Mouse (Mus musculus) midbrain, embryonic 16.5 days (tissue): Measurements from ENCODE around the gene Gsto1. TPM values are rescaled to one million over a fixed set of nuclear protein-coding genes. Genes with fewer than 3 reads are reported as not detected.

Experiments
- ATAC-seq: fragments of 200-750 bp; cut with Nextera tagmentation; 2 replicates; pipeline ENCODE4 v1.8.0; 2017; ENCODE audit warnings: moderate TSS enrichment
- H3K27ac ChIP-seq: fragments of 300-500 bp; sonication (generic); 2 replicates; pipeline ENCODE4 v1.5.1; 2014; ENCODE audit warnings: mild to moderate bottlenecking, low read length, mixed read lengths
- H3K27me3 ChIP-seq: fragments of 300-500 bp; sonication (generic); 2 replicates; pipeline ENCODE4 v1.6.1; 2014; ENCODE audit warnings: low read depth, low read length, mixed read lengths; ENCODE audit not compliant: control insufficient read depth, insufficient read depth
- H3K36me3 ChIP-seq: fragments of 300-500 bp; sonication (generic); 2 replicates; pipeline ENCODE4 v1.6.1; 2014; ENCODE audit warnings: mild to moderate bottlenecking, low read length, moderate library complexity, mixed read lengths; ENCODE audit not compliant: control insufficient read depth, insufficient read depth
- H3K4me1 ChIP-seq: fragments of 300-500 bp; sonication (generic); 2 replicates; pipeline ENCODE4 v1.6.1; 2014; ENCODE audit warnings: mild to moderate bottlenecking, low read length, mixed read lengths; ENCODE audit not compliant: control insufficient read depth, insufficient read depth
- H3K4me2 ChIP-seq: fragments of 300-500 bp; sonication (generic); 2 replicates; pipeline ENCODE4 v1.6.1; 2014; ENCODE audit warnings: mild to moderate bottlenecking, low read length, mixed read lengths
- H3K4me3 ChIP-seq: fragments of 300-500 bp; sonication (generic); 2 replicates; pipeline ENCODE4 v1.5.1; 2014; ENCODE audit warnings: low read depth, mild to moderate bottlenecking, low read length, moderate library complexity, mixed read lengths
- H3K9ac ChIP-seq: fragments of 300-500 bp; sonication (generic); 2 replicates; pipeline ENCODE4 v1.6.1; 2014; ENCODE audit warnings: low read depth, low read length, mixed read lengths
- H3K9me3 ChIP-seq: fragments of 300-500 bp; sonication (generic); replicated peaks from 2 replicates; pipeline ENCODE4 v1.6.1; 2014; ENCODE audit warnings: mild to moderate bottlenecking, low read length, mixed read lengths; ENCODE audit not compliant: control insufficient read depth, poor library complexity, severe bottlenecking
- WGBS: fragments of 180-500 bp; shearing (Covaris S2); extraction: QIAGEN DNeasy Blood & Tissue Kit; methylation state at CpG from one replicate; pipeline ENCODE4 v1.1.7; 2014; 5-methylcytosine and 5-hydroxymethylcytosine counted together
- polyA plus RNA-seq: library from polyadenylated mRNA; unstranded; fragments of >200 nt; fragmentation: Nextera tagmentation; extraction: Ambion mirVana; gene quantifications from 2 replicates; pipeline ENCODE4 v1.2.1, GENCODE M21; 2015

Gene Gsto1
- polyA plus RNA-seq = 150 and 155 TPM in 2 replicates

DNA sequence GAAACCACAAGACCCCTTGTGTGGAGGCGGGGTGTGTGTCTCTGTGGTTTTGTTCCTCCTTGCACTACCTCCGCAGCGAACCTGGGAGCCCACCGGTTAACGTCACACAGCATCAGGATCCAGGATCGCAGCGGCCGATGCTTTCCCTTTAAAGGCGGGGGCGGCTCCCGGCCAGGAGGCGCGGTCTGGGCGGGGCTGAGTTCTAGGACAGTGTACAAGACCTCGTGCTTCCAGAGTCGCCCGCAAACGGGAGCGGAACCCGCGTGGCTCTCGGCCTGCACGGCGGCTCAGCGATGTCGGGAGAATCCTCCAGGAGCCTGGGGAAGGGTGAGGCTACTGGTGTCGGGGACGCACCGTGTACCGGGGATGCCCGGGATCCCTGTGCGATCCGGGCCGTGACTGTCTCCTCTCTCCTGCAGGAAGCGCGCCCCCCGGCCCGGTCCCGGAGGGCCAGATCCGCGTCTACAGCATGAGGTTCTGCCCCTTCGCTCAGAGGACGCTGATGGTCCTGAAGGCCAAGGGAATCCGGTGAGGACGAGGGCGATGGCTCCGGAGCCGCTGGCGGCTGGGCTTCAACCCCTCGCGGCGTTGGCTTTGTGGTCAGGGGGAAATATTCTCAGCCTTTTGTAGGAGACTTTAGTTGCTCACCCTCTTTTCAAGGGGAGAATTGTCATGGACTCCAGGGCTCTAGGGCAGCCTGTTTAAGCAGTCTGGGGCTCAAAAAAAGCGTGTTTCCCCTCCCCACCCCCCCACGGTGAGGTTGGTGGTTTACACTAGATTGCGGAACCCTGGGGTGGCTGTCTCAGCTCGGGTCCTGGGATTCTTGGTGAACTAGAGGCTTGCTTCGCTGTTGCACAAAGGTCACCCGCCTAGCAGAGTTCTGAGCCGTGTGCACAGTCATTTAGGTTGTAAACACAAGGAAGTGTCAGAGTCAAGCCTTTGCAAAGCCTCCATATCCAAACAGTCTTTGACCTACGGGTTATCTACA is at the start of gene Gsto1:
Gene Gsto1, plus strand, starts transcription at position 175 of the 988 bp plus-strand sequence.
- H3K27ac ChIP-seq = peak within 1 kb of the TSS; percentile 63
- peak; percentile 97 for ATAC-seq
- under 1% methylated on average over 59 of the region's 60 CpGs for WGBS

DNA sequence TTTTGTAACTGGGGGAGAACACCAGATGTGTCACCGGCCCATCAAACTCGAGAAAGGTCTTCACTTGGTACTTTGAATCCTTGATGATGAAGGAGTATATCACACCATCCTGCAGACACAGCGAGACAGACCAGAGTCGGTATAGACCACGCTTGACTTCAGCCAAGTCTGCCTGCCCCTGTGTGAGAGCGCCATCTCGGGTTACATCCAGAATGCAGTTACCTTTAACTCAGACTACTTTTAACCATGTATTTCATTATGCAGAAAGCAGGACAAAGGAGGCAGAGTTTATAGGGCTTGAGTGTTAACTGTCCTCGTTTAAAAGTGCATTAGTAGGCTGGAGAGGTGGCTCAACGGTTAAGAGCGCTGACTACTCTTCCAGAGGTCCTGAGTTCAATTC is 42.7 kb upstream of the Gsto1 start:
- H3K4me1 ChIP-seq = no peaks in the 10 kb centered on the region
- H3K9me3 ChIP-seq = no peaks in the 10 kb centered on the region
- H3K36me3 ChIP-seq = no peaks in the 10 kb centered on the region
- H3K4me2 ChIP-seq = no peak overlapping the region
- ATAC-seq = no peak
- no peaks in the 10 kb centered on the region for H3K27me3 ChIP-seq
- H3K27ac ChIP-seq = no peak overlapping the region
- H3K9ac ChIP-seq = no peak overlapping the region
- WGBS = 80% methylated on average over 10 of the region's 10 CpGs
- no peak overlapping the region for H3K4me3 ChIP-seq

More for the DNA sequence above, at the start of gene Gsto1:
- H3K4me1 ChIP-seq = peaks cover 10% of the 10 kb centered on the region
- peak within 1 kb of the TSS; percentile 95 for H3K4me2 ChIP-seq
- no peaks in the 10 kb centered on the region for H3K27me3 ChIP-seq
- peak within 1 kb of the TSS; percentile 79 for H3K4me3 ChIP-seq
- H3K36me3 ChIP-seq = no peaks in the 10 kb centered on the region; the same call in 1 of the 2 replicates
- peak within 1 kb of the TSS; percentile 87 for H3K9ac ChIP-seq
- no peaks in the 10 kb centered on the region for H3K9me3 ChIP-seq

DNA sequence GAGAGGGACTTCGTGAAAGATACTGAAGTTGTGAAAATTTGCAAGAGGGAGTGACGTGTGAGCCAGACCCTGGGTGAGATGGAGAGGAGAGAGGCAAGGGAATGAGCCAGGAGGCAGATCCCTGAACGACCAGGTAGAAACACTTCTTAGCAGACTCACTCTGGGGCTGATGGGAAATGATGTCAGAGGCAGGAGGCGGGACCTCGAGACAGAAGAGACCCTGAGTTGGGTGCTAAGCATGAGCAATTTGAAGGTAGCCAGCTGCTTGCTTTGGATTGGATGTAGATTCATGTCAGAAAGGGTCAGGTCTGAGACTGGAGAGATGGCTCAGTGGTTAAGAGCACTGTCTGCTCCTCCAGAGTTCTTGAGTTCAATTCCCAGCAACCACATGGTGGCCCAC is 40.0 kb upstream of the Gsto1 start:
- no peak for ATAC-seq
- Histone ChIP-seq H3K27me3 (no peaks in the 10 kb centered on the region), H3K4me1 (no peaks in the 10 kb centered on the region), H3K4me3 (no peak overlapping the region), H3K9me3 (no peaks in the 10 kb centered on the region), H3K36me3 (no peaks in the 10 kb centered on the region), H3K9ac (no peak overlapping the region), H3K27ac (no peak overlapping the region), H3K4me2 (no peak overlapping the region)
- WGBS = 97% methylated on average over 5 of the region's 5 CpGs

DNA sequence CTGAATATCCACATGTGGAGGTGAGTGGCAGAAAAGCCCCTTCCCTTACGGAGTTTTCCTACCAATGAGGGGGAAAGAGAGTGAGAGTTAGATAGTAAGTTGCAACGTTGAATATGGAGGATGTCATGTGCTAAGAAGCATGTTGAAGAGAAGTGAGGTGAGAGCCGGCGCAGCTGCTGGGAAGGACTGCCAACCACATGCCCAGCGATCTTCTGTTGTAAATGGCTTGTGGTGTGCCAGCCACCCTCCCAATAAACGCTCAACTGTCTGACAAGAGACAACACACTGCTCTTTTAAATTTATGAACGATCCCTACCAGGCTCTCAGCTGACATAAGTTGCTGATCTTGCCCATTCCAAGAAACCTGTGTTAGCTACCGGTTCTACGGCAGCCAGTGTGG is 37.1 kb upstream of the Gsto1 start:
- Histone ChIP-seq H3K4me1 (peaks cover 3% of the 10 kb centered on the region), H3K4me3 (no peak overlapping the region), H3K27me3 (no peaks in the 10 kb centered on the region), H3K36me3 (no peaks in the 10 kb centered on the region), H3K27ac (no peak overlapping the region), H3K9ac (no peak overlapping the region), H3K4me2 (no peak overlapping the region), H3K9me3 (no peaks in the 10 kb centered on the region)
- 85% methylated on average over 9 of the region's 9 CpGs for WGBS
- no peak for ATAC-seq

DNA sequence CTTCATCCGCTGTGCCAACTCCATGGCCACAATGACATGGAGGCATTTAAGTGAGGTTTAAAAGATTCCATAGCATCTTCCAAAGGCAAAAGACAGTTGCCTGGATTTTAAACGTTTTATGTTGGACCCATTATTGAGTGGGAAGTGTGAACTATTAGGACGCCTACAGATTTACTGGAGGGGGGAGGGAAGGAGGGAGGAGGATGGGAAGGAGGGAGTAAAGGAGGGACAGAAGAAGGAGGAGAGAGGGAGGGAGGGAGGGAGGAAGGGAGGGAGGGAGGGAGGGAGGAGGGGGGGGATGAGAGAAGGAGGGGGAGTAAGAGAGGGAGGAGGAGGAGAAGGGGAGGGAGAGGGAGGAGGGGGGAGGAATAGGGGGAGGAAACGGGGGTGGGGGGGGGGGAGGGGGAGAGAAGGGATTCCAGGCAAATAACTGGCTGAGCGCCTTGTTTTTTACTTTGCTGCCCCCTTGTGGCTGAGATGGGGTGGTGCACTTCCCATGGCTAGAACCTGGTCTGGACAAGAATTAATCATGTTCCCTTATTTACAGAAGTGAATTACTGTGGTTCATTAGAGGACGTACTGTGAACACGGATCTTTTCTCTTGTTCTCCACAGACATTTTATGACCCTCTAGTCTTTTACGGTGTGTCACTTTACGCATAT is 33.8 kb upstream of the Gsto1 start:
- ATAC-seq = peak; percentile 36; the same call in 1 of the 2 replicates
- H3K4me3 ChIP-seq = no peak overlapping the region
- H3K4me1 ChIP-seq = peaks cover 3% of the 10 kb centered on the region
- H3K27ac ChIP-seq = no peak overlapping the region
- WGBS = 22% methylated on average over 8 of the region's 9 CpGs
- H3K9ac ChIP-seq = no peak overlapping the region
- no peaks in the 10 kb centered on the region for H3K27me3 ChIP-seq
- H3K4me2 ChIP-seq = no peak overlapping the region
- no peaks in the 10 kb centered on the region for H3K9me3 ChIP-seq
- no peaks in the 10 kb centered on the region for H3K36me3 ChIP-seq

DNA sequence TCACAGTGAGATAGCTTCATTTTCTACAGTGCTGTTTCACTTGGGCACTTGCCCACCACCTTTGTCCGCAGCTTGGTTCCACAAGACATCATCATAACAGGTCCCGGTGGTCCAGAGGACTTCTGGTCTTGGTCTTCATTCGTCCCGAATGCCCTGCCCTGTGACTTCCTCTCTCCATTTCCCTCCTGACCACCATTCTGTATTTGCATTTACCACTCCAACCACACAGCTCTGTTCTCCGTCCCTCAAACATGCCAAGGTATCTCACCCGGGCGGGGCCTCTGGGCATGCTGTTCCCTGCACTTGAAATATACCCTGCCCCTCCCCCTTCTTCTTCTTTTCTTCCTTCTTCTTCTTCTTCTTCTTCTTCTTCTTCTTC is 33.3 kb upstream of the Gsto1 start:
- peak; percentile 39; the same call in 1 of the 2 replicates for ATAC-seq
- 59% methylated on average over 7 of the region's 7 CpGs for WGBS
- Histone ChIP-seq H3K4me3 (no peak overlapping the region), H3K4me1 (peaks cover 3% of the 10 kb centered on the region), H3K36me3 (no peaks in the 10 kb centered on the region), H3K27ac (no peak overlapping the region), H3K4me2 (no peak overlapping the region), H3K27me3 (no peaks in the 10 kb centered on the region), H3K9ac (no peak overlapping the region), H3K9me3 (no peaks in the 10 kb centered on the region)

DNA sequence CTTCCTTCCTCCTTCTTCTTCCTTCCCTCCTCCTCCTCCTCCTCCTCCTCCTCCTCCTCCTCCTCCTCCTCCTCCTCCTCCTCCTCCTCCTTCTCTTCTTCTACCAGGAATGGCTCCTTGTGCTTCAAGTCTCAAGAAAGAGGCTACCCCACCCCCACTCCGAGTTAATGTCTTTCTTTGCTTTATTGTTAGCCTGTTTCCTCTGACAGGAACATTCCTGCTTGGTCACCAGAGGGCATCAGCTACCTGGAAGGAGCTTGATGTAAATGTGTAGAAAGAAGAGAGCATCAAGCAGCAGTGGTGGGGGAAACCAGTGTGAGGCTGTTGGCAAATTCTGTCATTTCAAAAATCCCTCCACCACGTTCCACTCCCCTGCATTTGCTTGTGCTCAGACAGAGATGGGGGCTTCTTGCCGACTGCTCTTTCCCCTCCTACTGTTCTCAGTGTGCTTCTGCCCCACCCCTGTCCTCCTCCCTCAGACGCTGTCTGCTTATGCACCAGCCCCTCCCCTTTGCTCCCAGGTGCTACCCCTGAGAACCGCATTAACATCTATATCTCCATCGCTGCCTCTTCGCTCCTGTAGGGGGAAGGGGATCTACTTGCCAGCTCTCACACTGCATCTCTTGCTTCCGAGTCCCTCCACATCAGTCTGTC is 32.5 kb upstream of the Gsto1 start:
- H3K9me3 ChIP-seq = no peaks in the 10 kb centered on the region
- H3K4me3 ChIP-seq = no peak overlapping the region
- H3K36me3 ChIP-seq = no peaks in the 10 kb centered on the region
- H3K4me2 ChIP-seq = peak overlapping the region; percentile 46
- peak overlapping the region; percentile 52; the same call in 1 of the 2 replicates for H3K9ac ChIP-seq
- 21% methylated on average over 8 of the region's 8 CpGs for WGBS
- ATAC-seq = 0 out of 2 replicates have a peak, but pooled peaks have one; percentile 36
- H3K27ac ChIP-seq = no peak overlapping the region
- H3K4me1 ChIP-seq = peaks cover 3% of the 10 kb centered on the region
- no peaks in the 10 kb centered on the region for H3K27me3 ChIP-seq

DNA sequence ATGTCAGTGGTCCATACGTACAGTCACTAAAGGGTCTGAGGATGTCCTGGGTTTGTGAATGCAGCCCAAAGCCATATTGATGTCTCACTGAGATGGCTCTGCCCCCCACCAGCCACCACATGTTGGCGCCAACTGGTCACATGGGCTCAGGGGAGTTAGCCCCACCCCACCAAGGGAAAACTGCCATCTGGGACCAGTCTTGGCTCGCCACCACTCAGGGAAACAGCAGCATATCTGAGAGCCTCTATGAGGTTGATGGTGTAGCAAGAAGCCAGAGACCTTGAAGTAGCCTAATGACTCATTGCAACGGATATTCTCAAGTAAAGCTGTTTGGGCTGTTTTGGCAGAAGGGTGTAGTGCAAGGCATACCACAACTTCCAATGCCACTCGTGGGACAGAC is 30.7 kb upstream of the Gsto1 start:
- no peaks in the 10 kb centered on the region for H3K36me3 ChIP-seq
- H3K4me2 ChIP-seq = no peak overlapping the region
- H3K9me3 ChIP-seq = no peaks in the 10 kb centered on the region
- H3K27ac ChIP-seq = no peak overlapping the region
- H3K4me1 ChIP-seq = peaks cover 3% of the 10 kb centered on the region
- H3K9ac ChIP-seq = no peak overlapping the region
- 85% methylated on average over 5 of the region's 5 CpGs for WGBS
- no peak for ATAC-seq
- H3K27me3 ChIP-seq = no peaks in the 10 kb centered on the region
- no peak overlapping the region for H3K4me3 ChIP-seq
